Mouse (Mus musculus) spleen, adult 2 months (tissue): ENCODE measurements around the gene Smcr8. TPM values are rescaled to one million over a fixed set of nuclear protein-coding genes. Genes with fewer than 3 reads are reported as not detected.

Experiments
- DNase-seq, 2 experiments: peaks; one replicate each; pipeline versions ENCODE4 v3.0.0 to v3.0.0-alpha.2; 2012 to 2021; ENCODE audit warnings: low spot score in 2 of 2, low read depth in 1 of 2
- H3K27ac ChIP-seq: fragments of 200-500 bp; 2 replicates; pipeline ENCODE4 v1.5.1; 2012; ENCODE audit warnings: low read length, inconsistent platforms; ENCODE audit not compliant: insufficient read depth
- H3K27me3 ChIP-seq: fragments of 200-500 bp; 2 replicates; pipeline ENCODE4 v1.6.1; 2012; ENCODE audit warnings: mild to moderate bottlenecking, moderate library complexity, low read length, inconsistent platforms; ENCODE audit not compliant: control insufficient read depth, insufficient read depth
- H3K36me3 ChIP-seq: fragments of 200-500 bp; 2 replicates; pipeline ENCODE4 v1.6.1; 2012; ENCODE audit warnings: mild to moderate bottlenecking, low read length, inconsistent platforms; ENCODE audit not compliant: control insufficient read depth, insufficient read depth
- H3K4me1 ChIP-seq: fragments of 200-500 bp; 2 replicates; pipeline ENCODE4 v1.6.1; 2011; ENCODE audit warnings: inconsistent platforms; ENCODE audit not compliant: control insufficient read depth, insufficient read depth, insufficient read length
- H3K4me3 ChIP-seq: fragments of 200-500 bp; 2 replicates; pipeline ENCODE4 v1.5.1; 2011; ENCODE audit warnings: mild to moderate bottlenecking, inconsistent platforms; ENCODE audit not compliant: insufficient read depth, insufficient read length; ENCODE audit errors: extremely low read depth
- CTCF ChIP-seq: fragments of 200-500 bp; IDR thresholded peaks from 2 replicates; pipeline ENCODE4 v1.5.1; 2011; ENCODE audit warnings: mild to moderate bottlenecking, inconsistent platforms; ENCODE audit not compliant: insufficient read depth, insufficient read length, insufficient replicate concordance; ENCODE audit errors: extremely low read depth
- POLR2A ChIP-seq: fragments of 200-500 bp; IDR thresholded peaks from 2 replicates; pipeline ENCODE4 v1.6.1; 2011; ENCODE audit warnings: low read depth, low read length, inconsistent platforms
- WGBS: fragments of 180-500 bp; shearing (Covaris S2); methylation state at CpG from one replicate; pipeline ENCODE4 v1.1.7; 2018; 5-methylcytosine and 5-hydroxymethylcytosine counted together
- polyA plus RNA-seq: library from polyadenylated mRNA; depleted of rRNA; stranded (reverse); fragments of >200 nt; gene quantifications from 2 replicates; pipeline ENCODE4 v1.2.3, GENCODE M21; 2012

The Smcr8 gene
- polyA plus RNA-seq, 1 experiment, result 12.2 TPM

DNA sequence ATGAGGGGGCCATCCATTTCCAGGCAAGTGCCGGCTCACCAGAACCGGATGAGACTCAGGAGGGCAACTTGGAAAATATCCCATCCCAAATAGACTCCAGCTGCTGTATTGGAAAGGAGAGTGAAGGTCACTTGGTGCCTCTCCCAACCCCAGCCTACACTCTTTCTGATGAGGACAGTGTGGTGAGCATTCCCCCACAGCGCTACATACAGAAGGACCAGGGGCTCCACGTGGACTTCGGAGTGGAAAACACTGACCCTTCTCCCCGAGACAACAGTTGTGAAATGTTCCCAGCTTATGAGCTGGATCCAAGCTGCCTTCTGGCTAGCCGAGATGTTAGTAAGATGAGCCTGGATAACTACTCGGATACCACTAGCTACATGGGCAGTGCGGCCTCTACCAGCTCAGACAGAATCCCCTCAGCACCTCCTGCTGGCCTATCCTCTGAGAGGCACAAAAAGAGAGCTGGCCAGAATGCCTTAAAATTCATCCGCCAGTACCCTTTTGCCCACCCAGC is 2.4 kb downstream of the Smcr8 start:
- Histone ChIP-seq H3K4me3 (no peak overlapping the region), H3K4me1 (peaks cover 28% of the 10 kb centered on the region), H3K36me3 (peaks cover 12% of the 10 kb centered on the region), H3K27me3 (no peaks in the 10 kb centered on the region), H3K27ac (no peak overlapping the region)
- no peak for TF ChIP-seq POLR2A
- no peak for DNase-seq
- 95% methylated on average over 10 of the region's 10 CpGs for WGBS

DNA sequence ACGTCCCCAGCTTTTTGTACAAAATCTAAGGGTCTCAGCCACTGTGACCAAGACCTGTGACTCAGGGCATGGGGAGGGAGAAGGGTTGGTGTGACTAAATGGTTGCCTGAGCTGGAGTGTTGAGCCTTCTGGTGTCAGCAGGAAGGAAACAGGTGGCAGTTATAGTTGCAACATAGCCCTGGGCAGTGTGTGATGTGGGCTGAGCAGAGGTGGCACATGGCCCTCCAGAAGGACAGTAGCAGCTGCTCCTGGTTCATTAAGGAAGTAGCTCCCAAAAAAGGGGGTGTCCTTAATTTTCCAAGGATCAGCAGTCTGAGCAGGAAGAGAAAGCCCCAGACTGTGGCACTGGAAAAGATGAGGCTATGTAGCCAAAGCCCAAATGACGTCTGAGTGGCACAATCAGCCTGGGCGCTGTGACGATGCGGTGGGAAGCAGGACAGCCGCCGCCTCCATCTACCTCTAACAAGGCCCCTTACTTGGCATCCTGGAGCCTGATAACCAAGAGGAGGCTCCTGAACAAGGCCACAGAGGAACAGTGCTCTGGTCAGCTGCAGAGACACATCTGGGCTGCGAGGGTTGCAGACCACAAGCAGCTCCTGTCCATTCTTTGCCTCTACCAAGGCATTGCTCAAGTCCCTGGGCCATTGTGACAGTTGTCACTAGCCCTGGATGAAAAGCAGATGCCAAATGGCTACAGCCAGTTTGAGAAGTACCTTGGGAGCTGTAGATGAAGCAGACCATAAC is 7.0 kb downstream of the Smcr8 start:
- Histone ChIP-seq H3K4me1 (peaks cover 19% of the 10 kb centered on the region), H3K4me3 (no peak overlapping the region), H3K27ac (no peak overlapping the region), H3K36me3 (peaks cover 28% of the 10 kb centered on the region), H3K27me3 (no peaks in the 10 kb centered on the region)
- TF ChIP-seq POLR2A (no peak), CTCF (no peak)
- no peak for DNase-seq
- WGBS, result 85% methylated on average over 8 of the region's 8 CpGs

DNA sequence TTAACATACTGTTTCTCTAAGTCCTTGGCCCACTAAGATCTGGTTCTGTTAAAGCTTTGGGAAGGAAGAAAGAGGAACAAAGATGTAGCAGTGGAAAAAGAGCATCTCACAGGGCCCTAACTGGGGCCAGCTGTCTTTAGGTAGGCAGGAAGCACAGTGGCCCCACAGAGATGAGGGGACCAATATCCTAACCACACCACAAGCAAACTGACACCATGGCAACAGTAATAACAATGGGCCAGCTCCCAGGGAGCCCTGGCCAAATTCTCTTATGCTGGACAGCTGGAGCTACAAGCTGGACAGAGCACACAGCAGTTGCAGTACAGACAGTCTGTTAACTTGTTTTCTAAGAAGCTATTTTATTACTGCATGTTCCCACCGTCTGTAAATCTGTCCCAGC is 10.3 kb downstream of the Smcr8 start:
- H3K4me1 ChIP-seq, result no peaks in the 10 kb centered on the region
- H3K27me3 ChIP-seq, result no peaks in the 10 kb centered on the region
- no peak overlapping the region for H3K4me3 ChIP-seq
- TF ChIP-seq POLR2A (no peak), CTCF (no peak)
- 60% methylated on average over 1 of the region's 1 CpGs for WGBS
- H3K36me3 ChIP-seq, result peaks cover 31% of the 10 kb centered on the region
- no peak for DNase-seq
- no peak overlapping the region for H3K27ac ChIP-seq

DNA sequence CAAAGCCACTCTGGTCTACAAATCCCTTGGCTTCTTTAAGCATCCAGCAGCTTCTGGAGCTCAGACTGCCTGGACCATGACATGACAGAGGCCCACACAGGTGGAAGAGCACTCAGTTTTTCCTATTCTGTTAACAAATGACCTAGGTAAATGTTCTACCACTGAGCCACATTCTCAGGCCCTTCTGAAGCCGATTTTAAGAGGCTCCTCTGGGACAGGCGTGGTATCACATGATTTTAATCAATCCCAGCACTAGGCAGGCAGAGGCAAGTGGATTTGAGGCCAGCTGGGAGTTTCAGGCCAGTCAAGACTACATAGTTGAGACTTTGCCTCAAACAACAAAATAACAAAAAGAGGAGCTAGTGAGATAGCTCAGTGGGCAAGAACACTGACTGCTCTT is 13.1 kb downstream of the Smcr8 start:
- no peak overlapping the region for H3K27ac ChIP-seq
- no peak overlapping the region for H3K4me3 ChIP-seq
- no peaks in the 10 kb centered on the region for H3K4me1 ChIP-seq
- TF ChIP-seq POLR2A, result no peak
- TF ChIP-seq CTCF, result no peak
- H3K36me3 ChIP-seq, result peaks cover 15% of the 10 kb centered on the region
- no peak for DNase-seq
- 90% methylated on average over 2 of the region's 2 CpGs for WGBS
- H3K27me3 ChIP-seq, result no peaks in the 10 kb centered on the region

DNA sequence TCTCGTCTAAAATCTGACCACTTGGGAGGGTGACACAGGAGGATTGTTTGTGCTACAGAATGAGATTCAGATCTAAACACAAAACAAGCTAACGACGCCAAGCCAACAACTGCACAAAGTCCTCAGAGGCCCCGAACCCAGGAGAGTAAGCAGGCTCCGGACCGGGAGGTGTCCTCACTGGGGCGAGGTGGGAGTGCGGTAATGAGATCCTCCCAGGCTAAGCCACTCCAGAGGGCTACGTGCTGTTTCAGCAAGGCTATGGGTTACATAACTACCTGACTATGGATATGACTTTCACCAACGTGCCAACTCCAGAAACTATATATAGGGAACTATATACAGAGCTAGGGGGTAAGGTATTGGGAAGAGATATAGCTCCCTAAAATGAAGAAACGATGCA is 19.0 kb downstream of the Smcr8 start:
- no peak for DNase-seq
- Histone ChIP-seq H3K36me3 (peaks cover 2% of the 10 kb centered on the region; the same call in 1 of the 2 replicates), H3K4me3 (no peak overlapping the region), H3K4me1 (no peaks in the 10 kb centered on the region), H3K27ac (no peak overlapping the region), H3K27me3 (no peaks in the 10 kb centered on the region)
- TF ChIP-seq CTCF, result no peak
- no peak for TF ChIP-seq POLR2A
- 92% methylated on average over 11 of the region's 11 CpGs for WGBS

DNA sequence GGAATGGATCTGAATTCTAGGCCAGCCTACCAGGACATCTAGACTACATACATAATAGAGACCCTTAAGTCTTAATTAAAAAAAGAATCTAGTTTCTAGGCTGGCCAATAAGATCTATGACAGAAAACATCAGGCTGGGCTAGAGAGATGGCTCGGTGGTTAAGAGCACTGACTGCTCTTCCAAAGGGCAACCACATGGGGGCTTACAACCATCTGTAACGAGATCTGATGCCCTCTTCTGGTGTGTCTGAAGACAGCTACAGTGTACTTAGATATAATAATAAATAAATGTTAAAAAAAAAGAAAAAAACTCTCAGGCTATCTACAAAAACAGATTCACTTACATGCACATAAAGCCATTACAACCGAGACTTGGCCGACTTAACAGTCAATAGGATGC is 22.7 kb downstream of the Smcr8 start:
- Histone ChIP-seq H3K4me1 (no peaks in the 10 kb centered on the region), H3K36me3 (no peaks in the 10 kb centered on the region; the same call in 1 of the 2 replicates), H3K27ac (no peak overlapping the region), H3K27me3 (no peaks in the 10 kb centered on the region), H3K4me3 (no peak overlapping the region)
- no peak for TF ChIP-seq POLR2A
- TF ChIP-seq CTCF, result no peak
- 86% methylated on average over 4 of the region's 4 CpGs for WGBS
- DNase-seq, result no peak

DNA sequence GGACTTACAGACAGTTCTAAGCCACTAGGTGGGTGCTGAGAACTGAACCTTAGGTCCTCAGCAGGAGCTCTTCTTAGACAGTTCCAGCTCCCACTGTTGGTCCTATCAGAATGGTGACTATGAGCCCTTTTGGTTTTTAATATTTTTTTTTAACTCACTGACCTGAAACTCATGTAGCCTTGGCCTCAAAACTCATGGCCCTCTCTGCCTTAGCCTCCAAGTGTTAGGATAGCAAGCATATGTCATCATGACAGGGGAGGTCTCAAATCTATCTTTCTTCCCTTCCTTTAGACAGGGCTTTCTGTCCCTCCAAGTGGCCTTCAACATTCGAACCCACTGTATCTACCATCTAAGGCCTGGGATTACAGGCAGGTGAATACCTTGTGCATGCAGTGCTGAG is 23.6 kb downstream of the Smcr8 start:
- no peaks in the 10 kb centered on the region for H3K27me3 ChIP-seq
- TF ChIP-seq POLR2A, result no peak
- no peak for TF ChIP-seq CTCF
- H3K36me3 ChIP-seq, result no peaks in the 10 kb centered on the region; the same call in 1 of the 2 replicates
- DNase-seq, result no peak
- H3K4me1 ChIP-seq, result no peaks in the 10 kb centered on the region
- 90% methylated on average over 1 of the region's 1 CpGs for WGBS
- H3K4me3 ChIP-seq, result no peak overlapping the region
- no peak overlapping the region for H3K27ac ChIP-seq
